Mouse (Mus musculus) heart, postnatal 0 days (tissue): ENCODE results near the gene Evx1.

Source experiments
- CTCF ChIP-seq: IDR thresholded peaks from 2 replicates; pipeline ENCODE4 v1.5.1; 2016; ENCODE audit warnings: antibody characterized with exemption, control low read depth, low read depth
- EP300 ChIP-seq: IDR thresholded peaks from 2 replicates; pipeline ENCODE4 v1.6.1; 2016; ENCODE audit warnings: antibody characterized with exemption, low read depth

DNA sequence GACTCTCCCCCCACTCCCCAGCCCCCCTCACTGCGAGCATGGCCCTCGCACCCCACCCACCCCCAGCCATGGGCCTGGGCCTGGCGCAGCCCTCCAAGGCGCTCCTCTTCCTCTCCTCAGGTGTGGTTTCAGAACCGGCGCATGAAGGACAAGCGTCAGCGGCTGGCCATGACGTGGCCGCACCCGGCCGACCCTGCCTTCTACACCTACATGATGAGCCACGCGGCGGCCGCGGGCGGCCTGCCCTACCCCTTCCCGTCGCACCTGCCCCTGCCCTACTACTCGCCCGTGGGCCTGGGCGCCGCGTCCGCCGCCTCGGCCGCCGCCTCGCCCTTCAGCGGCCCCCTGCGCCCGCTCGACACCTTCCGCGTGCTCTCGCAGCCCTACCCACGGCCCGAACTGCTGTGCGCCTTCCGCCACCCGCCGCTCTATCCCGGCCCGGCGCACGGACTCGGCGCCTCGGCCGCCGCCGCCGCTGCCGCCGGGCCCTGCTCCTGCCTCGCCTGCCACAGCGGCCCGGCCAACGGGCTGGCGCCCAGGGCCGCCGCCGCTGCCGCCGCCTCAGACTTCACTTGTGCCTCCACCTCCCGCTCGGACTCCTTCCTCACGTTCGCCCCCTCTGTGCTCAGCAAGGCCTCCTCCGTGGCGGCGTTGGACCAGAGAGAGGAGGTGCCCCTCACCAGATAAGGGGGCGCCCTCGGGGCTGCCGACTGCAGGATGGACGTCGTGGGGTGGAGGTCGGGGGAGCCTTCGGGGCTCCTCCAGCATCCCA, 3.3 kb downstream of the Evx1 start:
- no peak for TF ChIP-seq CTCF
- no peak for TF ChIP-seq EP300
